ENCODE assay signal across 12 mouse cellular contexts in the genomic region with DNA sequence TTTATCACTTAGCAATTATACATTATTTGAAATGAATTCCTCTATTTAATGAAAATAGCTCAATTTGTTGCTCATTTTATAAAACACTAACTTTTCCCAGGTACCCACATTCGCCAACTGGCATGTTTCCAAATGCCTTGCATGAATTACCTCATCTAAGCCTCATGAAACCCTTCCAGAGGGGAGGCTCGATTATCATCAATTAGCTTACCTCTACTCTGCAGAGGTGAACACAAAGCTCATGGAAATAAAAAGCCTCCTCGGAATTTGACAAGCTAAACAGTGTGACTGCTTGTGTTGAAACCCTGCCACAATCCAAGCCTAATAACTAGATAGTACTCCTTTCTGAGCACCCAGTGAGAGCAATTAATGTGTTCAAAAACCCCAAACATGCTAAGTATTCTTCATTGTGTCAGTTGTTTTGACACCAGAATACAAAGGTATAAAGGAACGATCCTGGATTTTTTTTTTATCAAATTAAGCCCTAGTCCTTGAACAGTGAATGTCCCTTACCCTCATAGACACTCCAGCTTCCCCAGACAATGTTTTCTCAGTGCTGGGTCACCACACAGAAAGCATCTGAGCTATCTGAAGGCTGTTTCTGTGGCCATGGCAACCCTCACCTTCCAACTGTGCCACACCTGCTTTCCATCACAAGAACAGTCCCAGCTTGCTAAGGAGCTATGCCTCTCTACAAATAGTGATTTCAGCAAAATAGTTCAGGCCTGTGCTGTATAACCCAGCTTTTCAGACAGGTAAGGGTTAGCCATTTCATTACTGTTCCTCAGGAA.
DNase-seq lines count a peak whose midpoint lies in the region; ATAC-seq and TF ChIP-seq lines count a peak whose summit lies in the region.
"Had no signal": no experiment of that assay in that cellular context is flagged by ENCODE, and none has a peak within 500 bp of the region (broad histone marks: within the 10 kb centered on the region; RNA-seq: fewer than 3 reads in every experiment).

No protein-coding gene starts in this region.

- no peak overlapping the region for H3K9ac ChIP-seq in hindbrain, postnatal 0 days (replicated peaks; ENCODE audit: low read length)
- no peak overlapping the region for H3K9ac ChIP-seq in hindbrain, embryonic 11.5 days (ENCODE audit: low read depth, low read length)
- H3K9ac ChIP-seq in forebrain, embryonic 15.5 days (replicated peaks): no peak overlapping the region
- no peak overlapping the region for H3K9ac ChIP-seq in liver, embryonic 12.5 days
- H3K9ac ChIP-seq: hindbrain, embryonic 14.5 days had no signal

- no peaks in the 10 kb centered on the region for H3K9me3 ChIP-seq in hindbrain, postnatal 0 days (ENCODE audit: low read length)
- H3K9me3 ChIP-seq in hindbrain, embryonic 11.5 days (ENCODE audit: control insufficient read depth, low read length): no peaks in the 10 kb centered on the region
- no peaks in the 10 kb centered on the region for H3K9me3 ChIP-seq in forebrain, embryonic 15.5 days
- no peaks in the 10 kb centered on the region for H3K9me3 ChIP-seq in liver, embryonic 12.5 days (replicated peaks)

- no peak overlapping the region for H3K27ac ChIP-seq in hindbrain, postnatal 0 days
- H3K27ac ChIP-seq in hindbrain, embryonic 11.5 days (ENCODE audit: low read depth, low read length): no peak overlapping the region
- no peak overlapping the region for H3K27ac ChIP-seq in forebrain, embryonic 15.5 days (replicated peaks)
- no peak overlapping the region for H3K27ac ChIP-seq in liver, embryonic 12.5 days
- H3K27ac ChIP-seq: hindbrain, embryonic 14.5 days had no signal

- peak; percentile 79 for ATAC-seq in hindbrain, postnatal 0 days
- no peak for ATAC-seq in hindbrain, embryonic 11.5 days (ENCODE audit: low FRiP score)
- peak; percentile 83 for ATAC-seq in forebrain, embryonic 15.5 days (replicated peaks)
- no peak for ATAC-seq in liver, embryonic 12.5 days

- no peak overlapping the region for H3K4me2 ChIP-seq in hindbrain, postnatal 0 days (ENCODE audit: low read depth, low read length)
- no peak overlapping the region for H3K4me2 ChIP-seq in hindbrain, embryonic 11.5 days (replicated peaks; ENCODE audit: low read depth, low read length)
- H3K4me2 ChIP-seq in forebrain, embryonic 15.5 days (replicated peaks): no peak overlapping the region
- H3K4me2 ChIP-seq in liver, embryonic 12.5 days: no peak overlapping the region
- H3K4me2 ChIP-seq: heart, embryonic 11.5 days; hindbrain, embryonic 14.5 days had no signal

- H3K36me3 ChIP-seq in hindbrain, postnatal 0 days (ENCODE audit: insufficient read depth, low read length): no peaks in the 10 kb centered on the region
- no peaks in the 10 kb centered on the region for H3K36me3 ChIP-seq in hindbrain, embryonic 11.5 days (ENCODE audit: control insufficient read depth, insufficient read depth, low read length)
- no peaks in the 10 kb centered on the region for H3K36me3 ChIP-seq in forebrain, embryonic 15.5 days
- H3K36me3 ChIP-seq in liver, embryonic 12.5 days: no peaks in the 10 kb centered on the region

- WGBS in hindbrain, postnatal 0 days: 39% methylated on average over 4 of the region's 4 CpGs
- WGBS in hindbrain, embryonic 11.5 days: 73% methylated on average over 4 of the region's 4 CpGs
- WGBS in forebrain, embryonic 15.5 days: 5% methylated on average over 4 of the region's 4 CpGs
- 48% methylated on average over 4 of the region's 4 CpGs for WGBS in liver, embryonic 12.5 days (ENCODE audit: insufficient replicate concordance)

- no peak for TF ChIP-seq CTCF in hindbrain, postnatal 0 days (IDR thresholded peaks at IDR 0.05; ENCODE audit: low read depth)

- H3K4me1 ChIP-seq in hindbrain, postnatal 0 days (ENCODE audit: insufficient read depth, low read length): no peaks in the 10 kb centered on the region
- H3K4me1 ChIP-seq in hindbrain, embryonic 11.5 days (replicated peaks; ENCODE audit: control insufficient read depth, insufficient read depth, low read length): no peaks in the 10 kb centered on the region
- H3K4me1 ChIP-seq in forebrain, embryonic 15.5 days: peaks cover 8% of the 10 kb centered on the region
- no peaks in the 10 kb centered on the region for H3K4me1 ChIP-seq in liver, embryonic 12.5 days

- no peaks in the 10 kb centered on the region for H3K27me3 ChIP-seq in hindbrain, postnatal 0 days (ENCODE audit: insufficient read depth, low read length)
- H3K27me3 ChIP-seq in hindbrain, embryonic 11.5 days (ENCODE audit: control insufficient read depth, insufficient read depth, low read length): no peaks in the 10 kb centered on the region
- H3K27me3 ChIP-seq in forebrain, embryonic 15.5 days: no peaks in the 10 kb centered on the region
- no peaks in the 10 kb centered on the region for H3K27me3 ChIP-seq in liver, embryonic 12.5 days (replicated peaks)

- H3K4me3 ChIP-seq in hindbrain, postnatal 0 days (ENCODE audit: low read length): no peak overlapping the region
- H3K4me3 ChIP-seq in hindbrain, embryonic 11.5 days (ENCODE audit: low read depth, low read length): no peak overlapping the region
- H3K4me3 ChIP-seq in forebrain, embryonic 15.5 days: no peak overlapping the region
- H3K4me3 ChIP-seq in liver, embryonic 12.5 days: no peak overlapping the region

- DNase-seq in hindbrain, postnatal 0 days (ENCODE audit: low spot score): peak; percentile 48
- no peak for DNase-seq in hindbrain, embryonic 11.5 days (ENCODE audit: low spot score)
- peak; percentile 62 for DNase-seq in Muller cell, postnatal 12 days (ENCODE audit: inconsistent ontology term)
- peak; percentile 16 for DNase-seq in brain, adult 2 months (ENCODE audit: low read depth, low spot score)
- DNase-seq in adrenal gland, postnatal 10 days: no peak
- DNase-seq in heart, adult 9 months (ENCODE audit: low spot score in 2 of 2): no peak
- DNase-seq: lung, adult 2 months; thymus, adult 18-20 months had no signal

Comparison
In these comparisons a context has a peak if more than half of its experiments do, and no peak if none do; other contexts are left out.
1. ATAC-seq: peak in hindbrain, postnatal 0 days (single experiment) and forebrain, embryonic 15.5 days (single experiment); none in hindbrain, embryonic 11.5 days (single experiment) and liver, embryonic 12.5 days (single experiment).
2. DNase-seq: peak in hindbrain, postnatal 0 days (single experiment), Muller cell, postnatal 12 days (single experiment) and brain, adult 2 months (single experiment); none in hindbrain, embryonic 11.5 days (single experiment), adrenal gland, postnatal 10 days (single experiment) and heart, adult 9 months (0 of 2).